Mouse (Mus musculus) inflammation-experienced regulatory T-cells, adult 6 months (primary cell): ENCODE measurements around the gene Cyp2e1. TPM values are rescaled to one million over a fixed set of nuclear protein-coding genes. Genes with fewer than 3 reads are reported as not detected.
"Not testable (repeated sequence)": the region's sequence is repeated elsewhere in the genome, so short reads cannot be mapped to it uniquely, and the experiment has no call there.

Experiments used
- ATAC-seq: one replicate; pipeline ENCODE4 v1.8.0; 2017
- polyA plus RNA-seq, 3 experiments: library from polyadenylated mRNA; unstranded; fragments of 100-300 nt; shearing (Covaris generic); gene quantifications; one replicate each; pipeline ENCODE4 v1.2.1; 2017

The Cyp2e1 gene
- not detected for polyA plus RNA-seq

DNA sequence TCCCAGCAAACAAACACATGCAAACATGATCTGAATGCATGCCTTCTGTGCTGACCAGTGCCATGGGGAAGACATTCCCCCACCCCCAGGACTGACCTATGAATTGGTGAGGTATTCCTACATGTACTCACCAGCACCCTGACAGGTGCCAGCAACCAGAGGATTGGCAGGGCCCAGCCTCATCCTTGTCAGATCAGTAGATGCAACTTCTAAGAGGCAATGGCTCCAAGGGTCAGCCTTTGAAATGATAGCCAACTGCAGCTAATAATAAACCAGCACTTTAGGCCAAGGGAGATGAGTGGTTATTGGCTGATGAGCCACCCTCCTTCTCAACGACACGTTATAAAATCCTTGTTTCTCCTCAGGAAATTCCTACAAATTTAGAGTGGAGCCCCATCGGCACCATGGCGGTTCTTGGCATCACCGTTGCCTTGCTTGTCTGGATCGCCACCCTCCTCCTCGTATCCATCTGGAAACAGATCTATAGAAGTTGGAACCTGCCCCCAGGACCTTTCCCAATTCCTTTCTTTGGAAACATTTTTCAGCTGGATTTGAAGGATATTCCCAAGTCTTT, at the start of gene Cyp2e1:
Gene Cyp2e1, plus strand, starts transcription at position 293 of the 574 bp plus-strand sequence.
- no peak for ATAC-seq

DNA sequence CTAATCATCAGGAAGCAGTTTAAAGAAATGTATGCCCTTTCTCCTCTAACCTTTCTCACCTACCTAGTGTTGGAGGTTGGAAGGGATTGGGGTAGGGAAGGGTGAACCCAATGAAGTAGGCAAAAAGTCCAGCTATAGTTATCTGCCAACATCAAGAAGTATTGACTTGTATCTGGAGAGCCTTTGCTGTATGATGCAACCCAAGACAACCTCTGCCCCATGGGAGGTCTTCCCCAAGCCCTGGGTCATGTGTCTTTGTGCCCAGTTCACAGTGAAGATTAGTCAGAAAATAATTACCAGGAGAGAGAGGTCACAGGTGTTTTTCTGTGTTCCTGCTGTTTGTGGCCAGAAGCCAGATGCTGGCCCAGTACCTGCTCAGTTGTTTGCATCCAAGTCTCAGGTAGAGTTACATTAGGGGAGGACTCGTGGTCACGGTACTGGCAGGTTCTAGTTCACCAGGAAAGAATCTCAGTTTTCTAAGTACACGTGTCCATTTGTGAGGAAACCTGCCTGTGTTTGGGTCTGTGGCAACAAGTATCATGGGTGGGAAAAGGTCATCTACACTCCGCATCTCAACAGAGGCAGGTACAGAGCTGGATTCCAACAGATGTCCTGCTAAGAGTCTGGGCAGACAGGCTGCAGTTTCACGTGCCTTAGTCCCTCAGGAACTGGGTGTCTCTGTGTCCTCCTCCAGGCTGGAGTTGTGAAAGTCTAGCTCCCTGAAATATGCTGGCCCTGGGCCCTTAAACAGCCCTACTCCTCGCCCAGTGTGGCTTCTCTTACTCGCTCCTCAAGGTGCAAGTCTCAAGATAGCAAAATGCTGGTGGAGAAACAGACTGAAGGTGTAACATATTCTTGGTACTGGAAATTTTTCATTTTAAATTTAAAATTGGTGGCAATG, 46.1 kb upstream of the Cyp2e1 start:
- no peak for ATAC-seq

DNA sequence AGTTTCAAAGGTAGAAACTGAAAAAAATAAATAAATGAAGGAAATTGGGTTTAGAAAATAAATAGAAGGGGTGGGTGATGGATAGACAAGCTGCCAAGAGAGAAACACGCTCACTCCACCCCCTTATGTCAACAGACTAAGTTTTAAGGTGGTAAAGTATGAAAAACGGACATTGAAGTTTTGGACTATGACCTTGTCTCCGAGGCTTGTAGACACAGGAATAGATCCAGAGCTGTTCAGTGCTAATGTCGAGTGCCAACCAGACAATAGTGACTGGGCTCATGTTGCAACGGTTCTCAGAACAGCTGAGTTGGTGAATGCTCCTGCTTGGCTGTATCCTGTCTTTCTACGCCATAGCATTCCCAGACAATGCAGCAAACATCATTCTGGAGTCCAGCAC, 42.4 kb upstream of the Cyp2e1 start:
- ATAC-seq, result no peak

DNA sequence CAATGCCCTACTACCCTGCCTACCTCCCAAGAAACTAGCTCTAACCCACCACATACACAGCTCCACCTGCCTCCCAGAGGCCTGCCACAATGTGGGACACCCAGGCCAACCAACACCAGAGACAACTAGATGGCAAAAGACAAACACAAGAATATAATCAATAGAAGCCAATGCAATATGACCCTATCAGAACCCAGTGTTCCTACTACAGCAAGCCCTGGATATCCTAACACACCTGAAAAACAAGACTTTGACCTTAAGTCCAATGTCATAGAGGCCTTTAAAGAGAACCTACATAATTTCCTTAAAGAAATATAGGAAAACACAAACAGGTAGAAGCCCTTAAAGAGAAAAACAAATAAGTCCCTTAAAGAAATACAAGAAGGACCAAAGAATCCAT, 38.0 kb upstream of the Cyp2e1 start:
- no peak for ATAC-seq

DNA sequence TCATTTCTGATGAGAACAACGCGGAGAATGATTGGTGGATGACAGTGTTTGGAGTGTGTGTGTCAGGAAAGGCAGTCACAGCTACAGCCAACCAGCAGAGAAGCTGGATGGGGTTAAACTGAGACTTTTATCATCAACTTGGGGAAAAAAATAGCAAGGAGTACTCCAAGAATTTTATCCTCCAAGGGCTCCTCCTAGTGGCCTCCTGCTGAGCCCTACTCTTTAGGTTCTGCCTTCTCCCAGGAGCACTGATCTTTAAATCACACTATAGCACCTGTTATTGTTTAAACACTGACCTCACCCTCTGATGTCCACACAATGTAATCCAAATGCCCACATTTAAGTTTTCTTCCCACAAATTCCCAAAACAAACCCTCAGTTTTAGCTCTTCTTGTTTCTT, 30.4 kb upstream of the Cyp2e1 start:
- no peak for ATAC-seq

DNA sequence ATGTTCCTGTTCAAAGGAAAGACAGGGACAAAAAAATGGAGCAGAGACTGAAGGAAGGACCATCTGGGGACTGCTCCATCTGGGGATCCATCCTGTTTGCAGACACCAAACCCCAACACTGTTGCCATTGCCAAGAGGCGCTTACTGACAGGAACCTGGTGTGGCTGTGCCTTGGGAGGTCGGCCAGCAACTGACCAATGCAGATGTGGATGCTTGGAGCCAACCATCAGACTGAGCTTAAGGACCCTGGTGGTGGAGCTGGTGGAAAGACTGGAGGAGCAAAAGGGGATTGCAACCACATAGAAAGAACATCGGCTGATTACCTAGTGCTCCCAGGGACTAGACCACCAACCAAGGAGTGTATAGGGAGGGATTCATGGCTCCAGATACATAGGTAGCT, 16.1 kb upstream of the Cyp2e1 start:
- no peak for ATAC-seq

DNA sequence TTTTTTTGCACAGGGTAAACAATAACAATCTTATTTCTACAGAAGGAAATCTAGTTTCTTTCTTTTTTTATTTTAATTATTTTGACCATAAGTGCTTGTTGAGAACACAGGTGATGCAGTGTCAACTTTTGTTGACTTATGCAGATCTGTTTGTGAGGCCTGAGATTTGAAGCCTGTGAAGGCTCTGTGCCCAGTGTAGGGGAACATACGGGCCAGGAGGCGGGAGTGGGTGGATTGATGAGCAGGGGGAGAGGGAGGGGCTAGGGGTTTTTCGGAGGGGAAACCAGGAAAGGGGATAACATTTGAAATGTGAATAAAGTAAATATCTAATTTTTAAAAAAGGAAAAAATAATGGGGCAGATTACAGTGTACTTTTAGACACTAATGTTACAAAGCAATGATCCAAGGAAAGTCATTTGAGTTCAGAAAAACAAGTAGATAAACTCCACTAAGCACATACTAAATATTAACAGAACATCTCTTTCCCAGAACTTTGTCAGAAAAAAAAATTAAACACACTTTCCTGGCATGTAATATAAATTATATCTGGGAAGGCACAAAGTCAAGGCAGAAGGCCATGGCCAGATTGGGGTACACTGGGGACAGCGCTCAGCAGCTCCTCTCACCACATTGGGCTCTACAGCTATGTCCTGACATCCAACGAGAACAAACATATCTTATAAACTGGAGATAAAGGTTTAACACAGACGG, 15.3 kb upstream of the Cyp2e1 start:
- no peak for ATAC-seq

DNA sequence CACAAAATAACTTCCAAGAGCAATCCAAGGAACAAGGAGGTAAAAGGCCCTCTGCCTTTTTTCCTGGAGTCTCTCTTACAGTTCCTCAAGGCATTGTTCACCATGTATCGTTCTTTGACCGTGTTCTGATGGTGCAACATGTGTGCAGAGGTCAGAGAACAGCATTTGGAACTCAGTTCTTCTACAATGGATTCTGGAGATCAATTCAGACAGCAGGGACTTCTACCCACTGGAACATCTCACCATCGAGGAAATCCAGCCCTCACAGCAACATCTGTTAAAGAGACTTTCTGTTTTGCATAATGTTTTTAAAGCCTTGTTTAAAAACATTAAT, 14.7 kb upstream of the Cyp2e1 start:
- no peak for ATAC-seq

DNA sequence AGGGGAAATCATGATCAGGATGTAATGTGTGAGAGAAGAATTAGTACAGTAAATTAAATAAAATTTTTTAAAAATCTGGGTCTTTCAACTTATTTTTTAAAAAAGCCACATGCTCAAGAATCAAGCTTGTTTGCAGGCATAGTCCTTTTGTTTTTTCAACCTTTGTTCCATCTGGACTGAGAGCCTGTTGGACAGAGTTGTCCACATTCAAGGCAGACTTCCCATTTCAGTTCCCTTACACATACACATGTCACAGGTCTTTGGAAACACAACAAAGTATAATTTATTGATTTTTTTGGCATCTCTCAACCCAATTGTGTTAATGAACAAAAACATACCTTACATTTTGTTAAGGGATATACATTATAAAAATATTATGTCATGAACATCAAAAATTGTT, 9.0 kb upstream of the Cyp2e1 start:
- no peak for ATAC-seq

DNA sequence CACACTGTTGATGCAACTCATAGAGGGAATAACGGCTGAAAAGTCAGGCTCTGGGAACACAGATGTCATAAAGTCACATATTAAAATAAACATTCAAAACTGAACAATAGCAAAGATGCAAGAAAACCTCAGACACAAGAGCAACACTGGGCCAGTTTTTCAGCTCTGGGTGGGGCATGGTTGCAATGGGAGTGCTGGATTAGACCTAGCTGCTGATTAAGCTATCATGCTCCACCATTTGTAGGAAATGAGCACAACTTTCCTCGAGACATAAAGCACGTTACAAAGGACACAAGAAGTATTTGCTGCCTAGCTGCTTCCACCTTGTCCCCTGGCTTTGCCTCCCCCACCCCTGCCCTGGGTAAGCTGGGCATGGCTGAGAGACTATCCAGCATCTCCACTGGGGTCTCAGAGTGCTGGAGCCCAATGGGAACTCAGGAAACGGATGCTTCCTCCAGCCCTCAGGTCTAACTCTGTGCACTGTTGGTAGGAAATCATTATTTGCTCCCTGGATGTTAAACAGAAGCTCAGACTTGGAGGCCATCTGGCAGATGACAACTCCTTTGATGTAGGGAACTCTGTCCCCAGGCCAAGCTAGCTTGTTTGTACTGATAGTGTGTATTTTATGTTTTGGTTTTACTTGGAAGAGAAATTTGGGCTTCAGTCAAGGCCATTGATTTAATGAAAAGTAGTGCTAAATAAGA, 7.2 kb upstream of the Cyp2e1 start:
- ATAC-seq, result no peak

DNA sequence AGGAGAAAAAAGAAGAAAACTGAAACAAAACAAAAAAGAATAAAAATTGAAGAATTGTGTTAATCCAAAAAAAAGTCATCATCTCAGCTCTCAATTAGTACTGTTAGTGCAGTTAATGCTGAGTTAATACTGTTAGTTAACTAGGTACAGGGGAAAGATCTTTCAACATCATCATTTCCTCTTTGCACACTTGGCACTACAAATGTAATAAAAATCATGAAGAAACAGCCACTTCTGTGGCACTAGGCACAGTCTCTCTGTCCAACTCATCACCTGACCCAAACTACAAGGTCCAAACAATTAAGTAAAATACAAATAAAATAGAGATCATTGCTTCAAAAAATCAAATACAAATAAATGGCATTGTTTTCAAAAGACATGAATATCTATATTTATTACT, 2.9 kb upstream of the Cyp2e1 start:
- ATAC-seq, result no peak

DNA sequence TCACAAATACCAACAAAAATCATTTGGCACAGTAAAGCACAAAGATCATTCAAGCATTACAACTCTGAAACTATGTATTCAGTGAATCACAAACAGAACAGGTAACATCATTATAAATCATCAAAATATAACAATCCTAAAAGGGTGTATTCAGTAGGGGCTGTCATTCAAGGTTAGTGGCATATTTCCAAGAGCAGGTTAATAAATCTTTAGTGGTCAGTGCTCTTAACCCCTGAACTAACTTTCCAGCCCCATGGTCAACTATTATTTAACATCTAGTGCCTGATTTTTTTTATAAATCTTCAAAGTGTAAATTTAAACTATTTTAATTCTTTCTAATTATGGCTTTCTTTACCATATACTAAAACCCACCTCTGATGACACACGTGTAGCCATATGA, 1.9 kb downstream of the Cyp2e1 start:
- not testable (repeated sequence) for ATAC-seq

DNA sequence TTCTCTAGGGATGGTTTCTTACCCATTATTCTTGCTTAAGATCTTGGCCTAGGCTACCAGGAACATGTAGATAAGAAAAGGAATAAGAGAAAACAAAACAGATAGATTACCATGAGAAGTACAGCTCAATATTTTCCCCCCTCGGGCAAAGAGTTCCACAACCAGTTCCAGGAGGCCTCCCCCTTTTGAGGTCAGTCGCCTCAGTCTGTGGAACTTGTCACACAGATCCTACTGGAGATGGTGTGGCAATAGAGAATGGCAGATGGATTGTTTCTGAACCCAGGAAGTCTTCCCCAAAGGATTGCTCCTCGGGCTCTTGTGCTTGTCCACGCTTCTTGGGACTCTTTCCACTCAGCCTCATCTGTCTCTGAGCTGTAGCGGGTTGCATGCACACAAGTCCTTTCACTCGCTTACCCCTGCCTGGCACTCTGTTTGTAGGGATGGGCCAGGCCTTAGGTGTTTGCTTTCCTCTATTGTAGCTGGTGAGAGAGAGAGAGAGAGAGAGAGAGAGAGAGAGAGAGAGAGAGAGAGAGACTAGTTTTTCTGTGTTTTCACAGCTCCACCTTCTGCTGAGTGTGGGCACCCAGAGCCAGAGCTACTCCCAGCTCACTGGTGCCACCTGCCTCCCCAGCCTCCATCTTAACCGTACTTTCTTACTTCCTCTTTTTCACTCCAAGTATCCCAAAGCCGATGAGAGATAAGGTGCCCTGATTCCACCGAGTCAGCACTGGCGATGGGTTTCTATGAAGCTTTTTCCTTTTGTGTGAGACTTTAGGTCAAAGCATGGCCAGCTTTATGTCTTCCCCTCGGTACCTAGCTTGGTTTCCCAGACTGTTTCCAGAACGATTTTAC, 2.6 kb downstream of the Cyp2e1 start:
- ATAC-seq, result no peak

DNA sequence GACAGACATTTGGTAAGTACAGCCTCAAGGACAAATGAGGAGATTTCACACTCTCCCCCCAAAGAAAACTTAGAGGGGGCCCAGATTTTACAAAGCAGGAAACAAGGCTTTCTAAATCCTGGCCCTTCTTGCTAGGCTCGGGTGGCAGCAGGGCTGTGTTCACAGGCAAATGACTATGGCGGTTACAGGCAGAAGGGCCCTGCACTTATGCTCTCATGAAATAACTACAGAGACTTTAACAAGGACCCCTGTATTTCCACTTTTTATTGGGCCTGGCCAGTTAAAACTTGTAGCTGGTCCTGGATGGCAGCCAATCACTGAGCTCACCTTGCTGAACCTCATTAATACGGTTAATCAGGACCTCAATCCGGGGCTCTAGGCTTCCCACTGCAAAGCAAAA, 17.0 kb downstream of the Cyp2e1 start:
- ATAC-seq, result no peak

DNA sequence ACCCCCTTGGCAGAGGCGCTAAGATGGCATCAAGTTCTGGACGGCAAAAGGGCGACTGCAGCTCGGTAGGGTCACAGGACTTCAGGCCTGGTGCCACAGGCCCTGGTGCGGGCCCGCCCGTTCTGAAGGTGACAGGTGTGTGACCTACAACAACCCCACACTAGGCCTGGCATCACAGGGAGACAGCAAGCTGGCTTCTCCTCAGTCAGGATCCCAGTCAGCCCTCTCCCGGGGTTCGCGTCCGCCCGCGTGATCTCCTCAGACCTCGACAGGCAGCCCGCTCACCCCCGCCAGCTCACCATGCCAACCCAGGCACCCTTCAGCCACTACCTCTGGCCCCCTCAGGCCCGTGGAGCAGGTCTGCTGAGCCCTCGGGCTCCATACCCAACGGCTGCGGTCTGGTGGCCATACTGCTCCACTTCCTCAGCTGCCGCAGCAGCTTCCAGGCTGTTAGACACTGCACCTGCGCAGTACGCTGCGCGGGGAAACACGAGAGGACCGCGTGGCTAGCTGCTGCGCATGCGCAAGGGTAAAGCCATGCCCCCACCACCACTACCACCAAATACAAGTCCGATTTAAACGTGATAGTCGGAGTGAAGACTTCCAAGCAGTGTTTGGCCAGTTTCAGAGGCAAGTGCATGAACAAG, 24.0 kb downstream of the Cyp2e1 start, which contains the start of gene Syce1:
Gene Syce1, minus strand, starts transcription at position 447 of the 647 bp plus-strand sequence.
- no peak for ATAC-seq

DNA sequence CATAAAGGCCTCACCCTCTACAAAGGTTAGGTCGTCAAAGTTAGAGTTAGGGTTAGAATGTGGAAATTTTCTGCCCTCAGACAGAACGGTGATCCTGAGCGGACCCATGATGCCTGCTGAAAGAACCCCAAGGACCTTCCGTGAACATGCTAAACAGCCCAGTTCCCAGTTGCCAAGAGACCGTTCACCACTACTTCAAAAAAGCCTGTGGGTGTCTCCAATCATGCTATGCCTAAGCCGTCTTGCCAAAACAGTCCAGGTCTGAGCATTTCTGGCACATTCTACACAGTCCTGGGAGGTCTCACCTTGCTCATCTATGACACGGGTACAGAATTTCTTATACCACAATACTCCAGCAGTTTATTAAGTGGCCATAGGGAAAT, 24.5 kb downstream of the Cyp2e1 start:
- no peak for ATAC-seq

DNA sequence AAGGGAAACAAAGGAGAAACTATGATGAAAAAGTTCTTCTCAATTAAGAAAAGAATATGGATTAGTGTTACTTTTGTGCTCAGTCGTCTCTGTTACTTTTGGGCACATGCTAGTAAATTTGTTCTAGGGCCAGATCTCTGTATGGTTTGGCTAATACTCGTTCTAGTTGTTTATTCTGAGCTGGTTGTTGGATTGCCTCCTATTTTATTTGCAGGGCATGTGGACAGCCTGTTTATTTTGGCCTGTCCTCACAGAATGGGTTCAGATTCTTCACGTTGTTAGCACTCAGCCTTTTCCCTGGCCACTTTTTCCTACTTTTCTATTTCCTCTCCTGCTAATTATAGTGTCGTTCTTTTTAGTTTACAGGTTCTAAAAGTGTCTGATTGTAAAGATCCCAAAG, 30.0 kb downstream of the Cyp2e1 start:
- ATAC-seq, result no peak

DNA sequence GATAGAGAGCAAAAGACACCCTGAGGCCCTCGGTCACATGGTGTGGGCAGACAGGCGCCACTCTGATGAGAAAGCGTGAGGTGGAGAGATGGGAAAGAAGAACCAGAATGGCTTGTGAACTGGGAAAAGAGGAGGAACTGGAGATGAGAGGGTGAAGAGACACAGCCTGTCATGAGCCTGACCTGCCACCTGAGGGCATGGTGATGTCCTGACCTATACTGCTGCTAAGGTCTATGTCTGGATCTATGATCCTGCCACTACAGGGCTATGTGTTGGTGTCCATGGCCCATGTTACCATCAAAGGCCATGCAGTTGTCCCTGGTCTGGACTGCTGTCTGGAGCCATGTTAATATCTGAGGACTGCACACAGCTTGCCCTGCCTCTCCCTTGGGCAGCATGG, 34.1 kb downstream of the Cyp2e1 start:
- ATAC-seq, result no peak

DNA sequence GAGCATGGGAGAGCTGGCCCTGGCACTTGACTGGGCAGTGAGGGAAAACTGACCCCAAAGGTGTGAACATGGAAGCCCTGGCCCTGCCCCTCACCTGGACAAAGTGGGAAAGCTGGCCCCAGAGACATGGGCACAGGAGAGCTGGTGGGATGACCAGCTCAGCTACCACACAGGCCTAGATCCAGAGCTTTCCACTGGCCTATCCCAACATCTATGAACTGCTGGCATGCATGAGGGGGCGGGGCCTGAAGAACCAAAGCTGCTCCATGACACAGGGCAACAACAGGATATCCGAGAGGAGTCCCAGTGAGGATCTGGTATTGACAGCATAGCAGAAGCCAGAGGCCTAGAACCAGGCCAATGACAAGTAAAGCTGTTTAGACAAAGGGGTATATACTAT, 34.7 kb downstream of the Cyp2e1 start:
- ATAC-seq, result no peak

DNA sequence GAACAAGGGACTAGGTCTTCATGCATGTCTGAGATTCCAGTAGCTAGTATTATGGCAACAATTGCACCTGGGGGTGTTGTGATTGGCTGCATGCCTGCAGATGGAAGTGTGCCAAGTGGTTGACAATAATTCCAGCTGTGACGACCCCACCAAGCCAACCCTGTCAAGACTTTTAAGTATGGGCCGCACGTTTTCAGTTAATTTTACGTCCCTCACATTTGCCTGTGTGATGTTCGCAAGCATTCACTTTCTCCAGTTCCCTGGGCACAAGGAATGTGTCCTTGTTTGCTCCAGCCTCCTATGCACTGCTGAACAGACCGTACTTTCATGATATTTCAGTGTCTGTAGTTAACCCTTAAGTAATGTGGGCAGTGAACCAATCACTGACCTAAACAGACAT, 39.1 kb downstream of the Cyp2e1 start:
- no peak for ATAC-seq

DNA sequence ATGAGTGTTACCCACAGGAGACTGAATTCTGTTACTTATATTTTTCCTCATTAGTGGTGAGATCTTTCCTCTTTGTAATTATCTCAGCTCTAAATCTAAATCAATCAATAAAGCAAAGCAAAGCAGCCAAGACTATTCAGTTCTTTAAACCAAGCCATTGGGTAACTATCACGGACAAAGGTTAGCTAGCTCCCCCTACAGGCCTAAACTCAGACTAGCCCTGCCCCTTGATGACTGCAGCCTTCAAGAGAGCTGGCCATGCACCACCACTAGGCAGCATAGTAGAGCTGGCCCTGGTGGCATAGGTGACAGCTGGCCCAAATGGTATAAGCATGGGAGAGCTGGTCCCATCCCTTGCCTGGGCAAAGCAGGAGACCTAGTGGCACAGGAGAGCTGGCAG, 42.2 kb downstream of the Cyp2e1 start:
- ATAC-seq, result no peak

DNA sequence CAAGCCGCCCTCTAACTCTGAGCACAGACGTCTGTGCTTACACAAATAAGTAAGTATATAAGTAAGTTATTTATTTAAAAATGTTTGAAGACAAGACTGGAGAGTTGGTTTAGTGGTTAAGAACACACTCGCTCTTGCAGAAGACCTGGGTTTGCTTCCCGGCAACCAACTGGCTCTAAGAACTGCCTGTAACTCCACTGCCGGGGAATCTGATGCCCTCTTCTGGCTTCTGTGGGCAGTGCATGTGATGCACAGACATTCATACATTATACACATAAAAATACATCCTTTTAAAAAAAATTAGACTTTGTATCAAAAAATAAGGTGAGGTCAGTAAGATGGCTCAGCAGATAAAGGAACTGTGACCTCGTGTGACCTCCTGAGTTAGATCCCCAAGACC, 47.0 kb downstream of the Cyp2e1 start:
- no peak for ATAC-seq
